Mouse (Mus musculus) limb, embryonic 14.5 days (tissue): ENCODE measurements around the gene Vezf1. TPM values are rescaled to one million over a fixed set of nuclear protein-coding genes. Genes with fewer than 3 reads are reported as not detected.
A peak's percentile ranks its signal among the peaks of the same experiment; 100 is the strongest.

ENCODE experiments used
- ATAC-seq: fragments of 200-750 bp; cut with Nextera tagmentation; 2 replicates; pipeline ENCODE4 v1.8.0; 2017; ENCODE audit warnings: low read depth, moderate number of reproducible peaks, moderate TSS enrichment; ENCODE audit not compliant: low FRiP score
- DNase-seq: peaks from one replicate; pipeline ENCODE4 v3.0.0-alpha.2; 2015; ENCODE audit warnings: low spot score
- H3K27ac ChIP-seq: fragments of 300-500 bp; sonication (generic); replicated peaks from 2 replicates; pipeline ENCODE4 v1.5.1; 2014; ENCODE audit warnings: low read depth, mild to moderate bottlenecking, low read length, moderate library complexity, mixed read lengths
- H3K27me3 ChIP-seq: fragments of 300-500 bp; sonication (generic); 2 replicates; pipeline ENCODE4 v1.6.1; 2014; ENCODE audit warnings: low read length, mixed read lengths; ENCODE audit not compliant: control insufficient read depth, insufficient read depth
- H3K36me3 ChIP-seq: fragments of 300-500 bp; sonication (generic); 2 replicates; pipeline ENCODE4 v1.6.1; 2014; ENCODE audit warnings: mild to moderate bottlenecking, low read length, moderate library complexity, mixed read lengths; ENCODE audit not compliant: control insufficient read depth, insufficient read depth
- H3K4me1 ChIP-seq: fragments of 300-500 bp; sonication (generic); 2 replicates; pipeline ENCODE4 v1.6.1; 2014; ENCODE audit warnings: antibody characterized with exemption, low read length, mixed read lengths; ENCODE audit not compliant: control insufficient read depth, insufficient read depth
- H3K4me2 ChIP-seq: fragments of 300-500 bp; sonication (generic); replicated peaks from 2 replicates; pipeline ENCODE4 v1.6.1; 2014; ENCODE audit warnings: low read depth, mild to moderate bottlenecking, low read length, moderate library complexity; ENCODE audit not compliant: severe bottlenecking
- H3K4me3 ChIP-seq: fragments of 300-500 bp; sonication (generic); replicated peaks from 2 replicates; pipeline ENCODE4 v1.5.1; 2014; ENCODE audit warnings: low read length
- H3K9ac ChIP-seq: fragments of 300-500 bp; sonication (generic); 2 replicates; pipeline ENCODE4 v1.6.1; 2014; ENCODE audit warnings: mild to moderate bottlenecking, low read depth, low read length, moderate library complexity; ENCODE audit not compliant: severe bottlenecking
- H3K9me3 ChIP-seq: fragments of 300-500 bp; sonication (generic); 2 replicates; pipeline ENCODE4 v1.6.1; 2016; ENCODE audit warnings: low read length; ENCODE audit not compliant: control insufficient read depth
- POLR2A ChIP-seq: fragments of 200-500 bp; IDR thresholded peaks from 2 replicates; pipeline ENCODE4 v1.8.0; 2012; ENCODE audit warnings: inconsistent platforms, mild to moderate bottlenecking, moderate library complexity, borderline replicate concordance; ENCODE audit not compliant: insufficient read depth, insufficient read length; ENCODE audit errors: extremely low read depth
- WGBS: fragments of 180-500 bp; shearing (Covaris S2); extraction: QIAGEN DNeasy Blood & Tissue Kit; methylation state at CpG from one replicate; pipeline ENCODE4 v1.1.7; 2014; 5-methylcytosine and 5-hydroxymethylcytosine counted together
- polyA plus RNA-seq, 2 experiments: library from polyadenylated mRNA; depleted of rRNA in 1 of 2; stranded (reverse) in 1 of 2; unstranded in 1 of 2; fragments of >200 nt; fragmentation: Nextera tagmentation in 1 of 2; extraction: Ambion mirVana in 1 of 2; gene quantifications; 2 replicates each; pipeline versions ENCODE4 v1.2.1 to v1.2.3; 2012 to 2014

Gene Vezf1
- polyA plus RNA-seq, 2 experiments: 35.3 to 42.7 TPM

DNA sequence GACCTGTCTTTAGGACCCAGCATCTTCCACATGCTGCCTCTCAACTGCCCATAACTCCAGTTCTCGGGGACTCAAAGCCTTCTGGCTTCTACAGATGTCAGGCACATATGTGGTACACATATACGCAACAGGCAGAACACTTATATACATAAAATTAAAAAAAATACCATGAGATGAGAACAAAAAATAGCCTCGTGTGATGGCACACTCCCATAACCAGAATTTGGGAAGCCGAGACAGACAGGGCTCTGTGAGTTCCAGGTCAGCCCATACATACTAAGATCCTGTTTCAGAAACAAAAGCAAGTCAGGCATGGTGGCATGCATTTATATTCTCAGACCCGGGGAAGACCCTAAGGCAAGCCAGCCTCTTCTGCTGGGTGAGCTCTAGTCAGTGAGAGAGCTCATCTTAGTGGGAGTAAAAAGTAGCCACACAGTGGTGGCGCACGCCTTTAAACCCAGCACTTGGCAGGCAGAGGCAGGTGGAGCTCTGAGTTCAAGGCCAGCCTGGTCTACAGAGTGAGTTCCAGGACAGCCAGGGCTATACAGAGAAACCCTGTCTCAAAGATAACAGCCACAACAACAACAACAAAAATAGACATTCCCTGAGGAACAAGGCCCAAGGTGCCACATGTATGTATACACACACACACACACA, 44.7 kb downstream of the Vezf1 start:
- DNase-seq (no peak), ATAC-seq (no peak)
- TF ChIP-seq POLR2A: no peak
- Histone ChIP-seq H3K4me3 (no peak overlapping the region), H3K27me3 (no peaks in the 10 kb centered on the region), H3K36me3 (no peaks in the 10 kb centered on the region), H3K9ac (no peak overlapping the region), H3K4me2 (no peak overlapping the region), H3K9me3 (no peaks in the 10 kb centered on the region), H3K4me1 (peaks cover 29% of the 10 kb centered on the region), H3K27ac (no peak overlapping the region)
- 79% methylated on average over 7 of the region's 7 CpGs for WGBS

DNA sequence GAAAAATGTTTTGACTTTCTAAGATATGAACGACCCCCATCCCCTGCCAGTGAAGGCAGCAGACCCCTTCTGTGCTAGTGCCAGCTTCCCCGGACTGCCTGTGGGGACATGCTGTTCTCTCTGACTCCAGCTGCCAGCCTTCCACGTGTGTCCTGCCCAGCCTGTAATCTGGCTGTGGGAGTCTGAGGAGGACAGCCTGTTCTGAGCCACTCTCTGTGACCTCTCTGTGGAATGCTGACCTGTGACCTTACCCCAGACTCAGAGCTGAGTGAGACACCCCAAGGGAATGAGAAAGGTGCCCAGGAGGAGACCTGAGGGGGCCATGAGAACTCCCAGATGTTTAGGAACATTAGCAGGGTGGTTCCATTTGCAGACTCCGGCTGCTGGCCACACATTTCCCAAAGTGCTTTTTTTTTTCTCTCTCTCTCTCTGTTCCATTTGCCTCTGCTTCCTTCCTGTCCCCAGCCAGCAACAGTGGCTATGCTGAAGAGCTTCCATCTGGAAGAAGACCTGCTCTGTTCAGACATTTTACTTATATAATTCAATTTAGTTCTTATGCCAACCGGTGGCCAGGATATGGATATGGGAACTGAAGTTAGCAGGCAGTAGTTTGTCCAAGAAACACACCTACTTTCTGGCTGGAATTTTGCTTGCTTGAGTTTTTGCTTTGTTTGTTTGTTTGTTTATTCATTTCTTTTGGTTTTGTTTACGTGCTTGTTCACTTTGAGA, 45.6 kb downstream of the Vezf1 start:
- no peak for DNase-seq
- 40% methylated on average over 6 of the region's 6 CpGs for WGBS
- 0 out of 2 replicates have a peak overlapping the region, but pooled peaks have one; percentile 7 for H3K9ac ChIP-seq

DNA sequence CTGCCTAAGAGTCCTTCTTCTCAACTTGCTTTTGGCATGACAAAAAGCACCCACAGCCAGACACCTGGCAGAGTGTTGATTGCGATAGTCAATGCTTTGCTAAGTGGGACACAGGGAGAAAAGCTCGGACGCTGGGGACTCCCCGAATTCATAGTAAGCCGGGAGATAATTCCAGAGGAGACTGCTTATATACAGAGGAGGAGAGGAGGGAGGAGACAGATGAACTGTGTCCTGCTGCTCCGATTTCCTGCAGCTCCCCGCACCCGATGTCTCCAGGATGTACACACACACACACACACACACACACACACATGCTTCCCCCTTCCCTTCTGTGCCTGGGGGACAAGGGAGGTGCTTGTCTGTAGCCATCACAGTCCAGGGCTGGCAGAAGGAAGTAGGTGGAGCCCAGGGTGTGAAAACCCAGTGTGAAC, 46.8 kb downstream of the Vezf1 start:
- H3K27me3 ChIP-seq: no peaks in the 10 kb centered on the region
- H3K27ac ChIP-seq: no peak overlapping the region
- ATAC-seq (no peak), DNase-seq (no peak)
- no peaks in the 10 kb centered on the region for H3K9me3 ChIP-seq
- no peak overlapping the region for H3K4me3 ChIP-seq
- H3K9ac ChIP-seq: no peak overlapping the region
- 34% methylated on average over 8 of the region's 8 CpGs for WGBS
- H3K4me1 ChIP-seq: peaks cover 49% of the 10 kb centered on the region
- H3K36me3 ChIP-seq: no peaks in the 10 kb centered on the region
- H3K4me2 ChIP-seq: no peak overlapping the region
- no peak for TF ChIP-seq POLR2A

More for the DNA sequence above, 45.6 kb downstream of the Vezf1 start:
- Histone ChIP-seq H3K4me1 (peaks cover 38% of the 10 kb centered on the region), H3K36me3 (no peaks in the 10 kb centered on the region), H3K27me3 (no peaks in the 10 kb centered on the region), H3K27ac (no peak overlapping the region), H3K9me3 (no peaks in the 10 kb centered on the region), H3K4me2 (no peak overlapping the region), H3K4me3 (no peak overlapping the region)
- no peak for ATAC-seq
- no peak for TF ChIP-seq POLR2A

DNA sequence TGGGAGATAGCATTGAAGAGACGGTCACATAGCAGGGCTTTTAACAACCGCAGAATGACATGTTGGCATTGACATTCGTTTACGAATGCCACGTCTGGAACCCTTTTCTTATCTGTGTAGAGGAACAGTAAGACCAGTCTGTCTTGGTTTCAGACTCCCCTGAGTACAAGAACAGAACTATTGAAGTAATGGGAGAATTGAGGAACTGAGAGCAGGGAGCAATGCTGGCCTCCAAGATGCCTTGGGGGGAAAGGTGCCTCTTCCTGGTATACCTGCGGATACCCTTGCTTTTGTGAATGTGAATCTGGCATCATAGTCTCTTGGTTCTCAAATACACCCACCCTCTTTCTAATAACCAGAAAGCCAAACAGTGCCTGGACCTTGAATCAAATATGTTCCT, 48.5 kb downstream of the Vezf1 start:
- TF ChIP-seq POLR2A: no peak
- no peaks in the 10 kb centered on the region for H3K9me3 ChIP-seq
- no peak overlapping the region for H3K4me3 ChIP-seq
- no peak overlapping the region for H3K4me2 ChIP-seq
- no peak overlapping the region for H3K9ac ChIP-seq
- H3K27ac ChIP-seq: no peak overlapping the region
- no peak for ATAC-seq
- 89% methylated on average over 6 of the region's 6 CpGs for WGBS
- H3K4me1 ChIP-seq: peaks cover 53% of the 10 kb centered on the region
- no peak for DNase-seq
- no peaks in the 10 kb centered on the region for H3K27me3 ChIP-seq
- no peaks in the 10 kb centered on the region for H3K36me3 ChIP-seq

DNA sequence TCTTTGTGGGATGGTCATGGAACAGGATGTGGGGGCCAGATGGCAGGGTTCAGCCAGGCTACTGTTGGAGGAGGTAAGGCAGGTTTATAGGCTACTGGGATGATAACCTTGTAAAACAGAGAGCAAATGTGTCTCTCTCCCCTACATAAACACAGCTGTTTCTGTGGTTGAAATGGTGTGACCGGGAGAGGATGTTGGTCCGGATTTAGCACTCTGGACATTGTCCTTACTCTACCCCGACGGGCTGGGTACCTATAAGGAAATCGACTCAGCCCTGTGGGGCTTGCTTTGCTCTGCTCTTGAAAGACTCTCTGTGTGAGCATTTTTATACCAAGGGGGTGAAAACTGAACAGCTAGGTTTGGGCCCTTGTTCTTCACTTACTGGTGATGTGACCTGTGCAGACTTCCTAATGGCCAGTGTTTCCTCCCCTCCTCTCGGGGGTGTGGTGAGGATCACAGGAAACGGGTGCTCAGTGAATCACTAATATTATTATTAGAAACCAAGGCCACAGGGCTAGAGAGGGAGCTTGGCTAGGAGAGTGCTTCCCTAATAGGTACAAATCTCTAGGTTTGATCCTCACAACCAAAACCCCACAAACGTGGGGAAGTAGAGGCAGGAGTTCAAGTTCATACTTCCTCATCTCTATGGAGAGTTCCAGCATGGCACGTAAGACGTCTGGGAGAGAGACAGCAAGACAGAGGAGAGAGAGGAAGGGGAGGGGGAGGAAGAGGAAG, 49.4 kb downstream of the Vezf1 start:
- WGBS: 52% methylated on average over 10 of the region's 10 CpGs
- ATAC-seq (no peak), DNase-seq (no peak)
- H3K27me3 ChIP-seq: no peaks in the 10 kb centered on the region
- H3K9me3 ChIP-seq: no peaks in the 10 kb centered on the region
- H3K9ac ChIP-seq: no peak overlapping the region
- H3K27ac ChIP-seq: peak overlapping the region; percentile 83; the same call in 1 of the 2 replicates
- H3K4me2 ChIP-seq: no peak overlapping the region
- peaks cover 53% of the 10 kb centered on the region for H3K4me1 ChIP-seq
- no peaks in the 10 kb centered on the region for H3K36me3 ChIP-seq
- no peak overlapping the region for H3K4me3 ChIP-seq
- TF ChIP-seq POLR2A: no peak
